In the genomic region with DNA sequence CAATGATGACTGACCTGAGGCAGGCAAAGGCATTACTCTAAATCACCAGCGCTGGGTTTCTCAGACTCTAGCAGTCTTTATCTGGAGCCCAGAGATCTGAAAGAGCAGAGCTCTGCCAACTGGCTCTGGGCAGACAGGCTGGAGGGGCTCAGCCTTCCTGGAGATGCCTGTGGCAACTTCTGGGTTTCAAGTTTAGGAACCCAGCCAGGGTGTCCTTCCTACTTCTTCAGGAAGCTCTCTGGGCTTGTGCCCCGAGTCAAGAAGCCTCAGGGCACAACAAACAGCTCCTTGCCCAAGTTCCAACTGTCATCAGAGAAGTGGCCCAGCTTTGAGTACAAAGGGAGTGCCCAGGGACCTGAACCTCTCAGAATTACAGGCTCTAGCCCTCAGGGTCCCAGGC, we compare ENCODE assay signal across 27 mouse cellular contexts. TPM values are rescaled to one million over a fixed set of nuclear protein-coding genes. Genes with fewer than 3 reads are reported as not detected.
DNase-seq lines count a peak whose midpoint lies in the region; ATAC-seq and TF ChIP-seq lines count a peak whose summit lies in the region.
"Had no signal": no experiment of that assay in that cellular context is flagged by ENCODE, and none has a peak within 500 bp of the region (broad histone marks: within the 10 kb centered on the region; RNA-seq: fewer than 3 reads in every experiment).

No protein-coding gene starts in this region.

- peaks cover 3% of the 10 kb centered on the region; the same call in 1 of the 2 replicates for H3K4me1 ChIP-seq in bone marrow, adult 2 months (ENCODE audit: control insufficient read depth, insufficient read depth, low read length)
- H3K4me1 ChIP-seq in neural tube, embryonic 15.5 days = no peaks in the 10 kb centered on the region
- H3K4me1 ChIP-seq: embryonic facial prominence, embryonic 10.5 days; embryonic facial prominence, embryonic 12.5 days; forebrain, embryonic 13.5 days; forebrain, embryonic 15.5 days had no signal

- ATAC-seq in granulocyte monocyte progenitor cell, adult 5-6 weeks (replicated peaks; ENCODE audit: poor library complexity, severe bottlenecking) = peak; percentile 60
- peak; percentile 66 for ATAC-seq in megakaryocyte, adult 5-6 weeks (ENCODE audit: poor library complexity, severe bottlenecking)
- ATAC-seq in neural tube, embryonic 15.5 days (ENCODE audit: low FRiP score) = no peak
- ATAC-seq: activated CD4-positive, CD25-positive, alpha-beta regulatory T cell, adult 4 months; CD4-positive, CD25-positive, alpha-beta regulatory T cell, adult 4 months; forebrain, embryonic 13.5 days; forebrain, embryonic 15.5 days; forebrain, postnatal 0 days; Patski had no signal

- no peak for TF ChIP-seq CTCF in bone marrow, adult 2 months (IDR thresholded peaks at IDR 0.05; ENCODE audit: control insufficient read depth, insufficient read depth, low read length)

- no peak overlapping the region for H3K9ac ChIP-seq in neural tube, embryonic 15.5 days (replicated peaks)
- H3K9ac ChIP-seq: embryonic facial prominence, embryonic 12.5 days; forebrain, embryonic 13.5 days; forebrain, embryonic 15.5 days; forebrain, postnatal 0 days had no signal

- H3K4me3 ChIP-seq in bone marrow, adult 2 months (replicated peaks; ENCODE audit: control insufficient read depth, low read depth, low read length) = no peak overlapping the region
- H3K4me3 ChIP-seq in neural tube, embryonic 15.5 days (replicated peaks) = no peak overlapping the region
- H3K4me3 ChIP-seq: embryonic facial prominence, embryonic 10.5 days; embryonic facial prominence, embryonic 12.5 days; forebrain, embryonic 13.5 days; forebrain, embryonic 15.5 days had no signal

- no peak overlapping the region for H3K4me2 ChIP-seq in neural tube, embryonic 15.5 days
- H3K4me2 ChIP-seq: embryonic facial prominence, embryonic 12.5 days; forebrain, embryonic 13.5 days; forebrain, embryonic 15.5 days had no signal

- 0 out of 2 replicates have a peak overlapping the region, but pooled peaks have one; percentile 31 for H3K27ac ChIP-seq in bone marrow, adult 2 months (ENCODE audit: control insufficient read depth, insufficient read depth, low read depth, low read length, poor library complexity)
- no peak overlapping the region for H3K27ac ChIP-seq in neural tube, embryonic 15.5 days (replicated peaks)
- H3K27ac ChIP-seq: embryonic facial prominence, embryonic 10.5 days; embryonic facial prominence, embryonic 12.5 days; forebrain, embryonic 13.5 days; forebrain, embryonic 15.5 days had no signal

- H3K27me3 ChIP-seq in neural tube, embryonic 15.5 days (replicated peaks) = peaks cover 6% of the 10 kb centered on the region
- H3K27me3 ChIP-seq: Patski had no signal

- no peaks in the 10 kb centered on the region for H3K9me3 ChIP-seq in neural tube, embryonic 15.5 days (replicated peaks)
- H3K9me3 ChIP-seq: embryonic facial prominence, embryonic 10.5 days; embryonic facial prominence, embryonic 12.5 days; forebrain, embryonic 13.5 days; forebrain, embryonic 15.5 days; G1E had no signal

- H3K36me3 ChIP-seq in neural tube, embryonic 15.5 days = no peaks in the 10 kb centered on the region
- H3K36me3 ChIP-seq: embryonic facial prominence, embryonic 10.5 days; embryonic facial prominence, embryonic 12.5 days; forebrain, embryonic 15.5 days; G1E had no signal

- no peak for DNase-seq in ovary, postnatal 10 days (ENCODE audit: low spot score)
- DNase-seq in spleen, adult 18-20 months = no peak
- DNase-seq: adrenal gland, adult 8-10 months; adrenal gland, postnatal 14 days; adrenal gland, postnatal 36 days; B cell, adult 2 months; cerebellum, adult 11 months; cerebellum, adult 18-20 months; cerebellum, adult 8-10 months; cerebellum, adult 9-11 months; cerebellum, postnatal 14 days; cerebellum, postnatal 36 days; forebrain, postnatal 0 days had no signal

- no peak for TF ChIP-seq POLR2A in bone marrow, adult 2 months (IDR thresholded peaks at IDR 0.05; ENCODE audit: borderline replicate concordance, control insufficient read depth, low read depth, low read length)

- 12% methylated on average over 2 of the region's 2 CpGs for WGBS in bone marrow, adult 2 months
- 65% methylated on average over 2 of the region's 2 CpGs for WGBS in neural tube, embryonic 15.5 days

RNA-seq across cellular contexts. Expression of gene Bicdl2, which starts 5.9 kb away (rescaled TPM):
- polyA plus RNA-seq in bone marrow, adult 2 months (2011; ENCODE audit: insufficient read depth, insufficient read length, low replicate concordance, missing spikeins) = 0.66 and 2.2 TPM in 2 replicates
- not detected in 2 replicates for total RNA-seq in granulocyte monocyte progenitor cell, adult 5-6 weeks (2014; fragmentation: Nextera tagmentation)
- not detected in 2 replicates for total RNA-seq in granulocyte monocyte progenitor cell, adult 5-6 weeks (2017)
- not detected in 2 replicates for total RNA-seq in megakaryocyte, adult 5-6 weeks (2015)
- 0.45 TPM in 1 of 2 replicates, not detected in the other for total RNA-seq in megakaryocyte, adult 5-6 weeks (2017)
- 0.84 TPM in 1 of 2 replicates, not detected in the other for polyA plus RNA-seq in neural tube, embryonic 15.5 days (2015; fragmentation: Nextera tagmentation; extraction: Ambion mirVana)
- total RNA-seq: adrenal gland, adult 18-20 months; adrenal gland, adult 8-10 months; adrenal gland, postnatal 14 days; adrenal gland, postnatal 36 days; CH12.LX; G1E had no signal
- polyA plus RNA-seq: forebrain, embryonic 15.5 days; G1E had no signal

RNA-seq across cellular contexts. Expression of gene Mmp25, which starts 9.3 kb away (rescaled TPM):
- 4.8 and 18.0 TPM in 2 replicates for polyA plus RNA-seq in bone marrow, adult 2 months (2011; ENCODE audit: insufficient read depth, insufficient read length, low replicate concordance, missing spikeins)
- not detected in 2 replicates for total RNA-seq in granulocyte monocyte progenitor cell, adult 5-6 weeks (2014; fragmentation: Nextera tagmentation)
- total RNA-seq in granulocyte monocyte progenitor cell, adult 5-6 weeks (2017) = 0.47 and 0.57 TPM in 2 replicates
- total RNA-seq in megakaryocyte, adult 5-6 weeks (2015) = 22.6 and 32.1 TPM in 2 replicates
- total RNA-seq in megakaryocyte, adult 5-6 weeks (2017) = 14.0 and 19.5 TPM in 2 replicates
- 2.1 and 2.5 TPM in 2 replicates for polyA plus RNA-seq in neural tube, embryonic 15.5 days (2015; fragmentation: Nextera tagmentation; extraction: Ambion mirVana)
- total RNA-seq: CH12.LX had no signal
- polyA plus RNA-seq: G1E, Patski had no signal

RNA-seq across cellular contexts. Expression of gene Hcfc1r1, which starts 19.0 kb away (rescaled TPM):
- polyA plus RNA-seq in bone marrow, adult 2 months (2011; ENCODE audit: insufficient read depth, insufficient read length, low replicate concordance, missing spikeins) = 28.3 and 54.3 TPM in 2 replicates
- 48.9 and 51.5 TPM in 2 replicates for total RNA-seq in granulocyte monocyte progenitor cell, adult 5-6 weeks (2014; fragmentation: Nextera tagmentation)
- 13.5 and 16.6 TPM in 2 replicates for total RNA-seq in granulocyte monocyte progenitor cell, adult 5-6 weeks (2017)
- 67.4 and 97.1 TPM in 2 replicates for total RNA-seq in megakaryocyte, adult 5-6 weeks (2015)
- total RNA-seq in megakaryocyte, adult 5-6 weeks (2017) = 38.1 and 52.4 TPM in 2 replicates
- polyA plus RNA-seq in neural tube, embryonic 15.5 days (2015; fragmentation: Nextera tagmentation; extraction: Ambion mirVana) = 129 and 149 TPM in 2 replicates

RNA-seq across cellular contexts. Expression of gene Thoc6, which starts 19.3 kb away (rescaled TPM):
- polyA plus RNA-seq in bone marrow, adult 2 months (2011; ENCODE audit: insufficient read depth, insufficient read length, low replicate concordance, missing spikeins) = 15.1 and 27.9 TPM in 2 replicates
- total RNA-seq in granulocyte monocyte progenitor cell, adult 5-6 weeks (2014; fragmentation: Nextera tagmentation) = 49.8 and 50.2 TPM in 2 replicates
- total RNA-seq in granulocyte monocyte progenitor cell, adult 5-6 weeks (2017) = 37.1 and 39.3 TPM in 2 replicates
- total RNA-seq in megakaryocyte, adult 5-6 weeks (2015) = 26.5 and 26.8 TPM in 2 replicates
- total RNA-seq in megakaryocyte, adult 5-6 weeks (2017) = 38.5 and 45.2 TPM in 2 replicates
- 44.1 and 45.1 TPM in 2 replicates for polyA plus RNA-seq in neural tube, embryonic 15.5 days (2015; fragmentation: Nextera tagmentation; extraction: Ambion mirVana)

RNA-seq across cellular contexts. Expression of gene Tnfrsf12a, which starts 22.9 kb away (rescaled TPM):
- 18.0 TPM in 1 of 2 replicates, not detected in the other for polyA plus RNA-seq in bone marrow, adult 2 months (2011; ENCODE audit: insufficient read depth, insufficient read length, low replicate concordance, missing spikeins)
- total RNA-seq in granulocyte monocyte progenitor cell, adult 5-6 weeks (2014; fragmentation: Nextera tagmentation) = 5.1 and 7.8 TPM in 2 replicates
- 4.7 and 7.7 TPM in 2 replicates for total RNA-seq in granulocyte monocyte progenitor cell, adult 5-6 weeks (2017)
- 1.8 and 5.8 TPM in 2 replicates for total RNA-seq in megakaryocyte, adult 5-6 weeks (2015)
- 5.9 and 7.7 TPM in 2 replicates for total RNA-seq in megakaryocyte, adult 5-6 weeks (2017)
- 9.1 and 9.5 TPM in 2 replicates for polyA plus RNA-seq in neural tube, embryonic 15.5 days (2015; fragmentation: Nextera tagmentation; extraction: Ambion mirVana)

Comparison
In these comparisons a context has a peak if more than half of its experiments do, and no peak if none do; other contexts are left out.
1. RNA of gene Mmp25, which starts 9.3 kb away (total RNA-seq): 14.0 to 32.1 TPM in megakaryocyte, adult 5-6 weeks; 0.47 to 0.57 TPM in granulocyte monocyte progenitor cell, adult 5-6 weeks; every median in the first group is over 4 times any median in the second.